Mouse (Mus musculus): ENCODE measurements around the gene Pid1. TPM values are rescaled to one million over a fixed set of nuclear protein-coding genes. Genes with fewer than 3 reads are reported as not detected.

The Pid1 gene
- 145 and 171 TPM in 2 replicates for polyA plus RNA-seq (2015; fragmentation: Nextera tagmentation; extraction: Ambion mirVana)

- WGBS, result 91% methylated on average over 8 of the region's 8 CpGs
- ATAC-seq (ENCODE audit: low FRiP score), result no peak
These were observed at the start of gene Pid1 for GRCm38 (mm10) chr1:84363967-84364366. TSS of gene Pid1 (minus strand) at chr1:84364180.

GRCm38 (mm10) chr1:84409514-84409913 is 45.5 kb upstream of the Pid1 start:
- no peak for ATAC-seq (ENCODE audit: low FRiP score)
- H3K4me2 ChIP-seq, result no peak overlapping the region
- no peaks in the 10 kb centered on the region for H3K9me3 ChIP-seq
- H3K4me1 ChIP-seq (replicated peaks), result peaks cover 3% of the 10 kb centered on the region; the same call in 1 of the 2 replicates
- 85% methylated on average over 2 of the region's 2 CpGs for WGBS
- H3K36me3 ChIP-seq, result peaks cover 34% of the 10 kb centered on the region
- no peak overlapping the region for H3K4me3 ChIP-seq
- no peaks in the 10 kb centered on the region for H3K27me3 ChIP-seq
- H3K9ac ChIP-seq, result no peak overlapping the region
- H3K27ac ChIP-seq, result no peak overlapping the region

More at GRCm38 (mm10) chr1:84363967-84364366, at the start of gene Pid1:
- no peak within 1 kb of the TSS for H3K4me2 ChIP-seq
- no peaks in the 10 kb centered on the region; the same call in 1 of the 2 replicates for H3K36me3 ChIP-seq
- no peak within 1 kb of the TSS for H3K9ac ChIP-seq
- H3K27ac ChIP-seq, result no peak within 1 kb of the TSS
- no peak within 1 kb of the TSS for H3K4me3 ChIP-seq
- H3K4me1 ChIP-seq (replicated peaks), result 0 out of 2 replicates have a peak, but pooled peaks cover 2% of the 10 kb centered on the region
- H3K9me3 ChIP-seq, result no peaks in the 10 kb centered on the region
- H3K27me3 ChIP-seq, result no peaks in the 10 kb centered on the region

GRCm38 (mm10) chr1:84408873-84409272 is 44.9 kb upstream of the Pid1 start:
- Histone ChIP-seq H3K27me3 (no peaks in the 10 kb centered on the region), H3K4me2 (no peak overlapping the region), H3K4me1 (replicated peaks) (peaks cover 3% of the 10 kb centered on the region; the same call in 1 of the 2 replicates), H3K36me3 (peaks cover 29% of the 10 kb centered on the region), H3K27ac (no peak overlapping the region), H3K9ac (no peak overlapping the region), H3K9me3 (no peaks in the 10 kb centered on the region), H3K4me3 (no peak overlapping the region)
- 88% methylated on average over 2 of the region's 2 CpGs for WGBS
- no peak for ATAC-seq (ENCODE audit: low FRiP score)

- peaks cover 11% of the 10 kb centered on the region for H3K36me3 ChIP-seq
- H3K4me3 ChIP-seq, result no peak overlapping the region
- no peak overlapping the region for H3K9ac ChIP-seq
- H3K4me2 ChIP-seq, result no peak overlapping the region
- no peaks in the 10 kb centered on the region for H3K27me3 ChIP-seq
- 84% methylated on average over 4 of the region's 4 CpGs for WGBS
- H3K27ac ChIP-seq, result no peak overlapping the region
- peaks cover 3% of the 10 kb centered on the region; the same call in 1 of the 2 replicates for H3K4me1 ChIP-seq (replicated peaks)
- H3K9me3 ChIP-seq, result no peaks in the 10 kb centered on the region
- ATAC-seq (ENCODE audit: low FRiP score), result no peak
These were observed 42.9 kb upstream of the Pid1 start for GRCm38 (mm10) chr1:84406891-84407290.

GRCm38 (mm10) chr1:84405551-84406290 is 41.7 kb upstream of the Pid1 start:
- no peak for ATAC-seq (ENCODE audit: low FRiP score)
- no peaks in the 10 kb centered on the region for H3K27me3 ChIP-seq
- H3K4me2 ChIP-seq, result no peak overlapping the region
- WGBS, result 81% methylated on average over 5 of the region's 5 CpGs
- H3K36me3 ChIP-seq, result peaks cover 5% of the 10 kb centered on the region
- no peak overlapping the region for H3K9ac ChIP-seq
- no peak overlapping the region for H3K4me3 ChIP-seq
- peaks cover 3% of the 10 kb centered on the region; the same call in 1 of the 2 replicates for H3K4me1 ChIP-seq (replicated peaks)
- no peak overlapping the region for H3K27ac ChIP-seq
- no peaks in the 10 kb centered on the region for H3K9me3 ChIP-seq

GRCm38 (mm10) chr1:84404880-84405279 is 40.9 kb upstream of the Pid1 start:
- ATAC-seq (ENCODE audit: low FRiP score), result no peak
- WGBS, result 60% methylated on average over 12 of the region's 12 CpGs
- Histone ChIP-seq H3K27ac (no peak overlapping the region), H3K27me3 (no peaks in the 10 kb centered on the region), H3K4me2 (no peak overlapping the region), H3K9me3 (no peaks in the 10 kb centered on the region), H3K4me1 (replicated peaks) (peaks cover 3% of the 10 kb centered on the region; the same call in 1 of the 2 replicates), H3K36me3 (peaks cover 5% of the 10 kb centered on the region), H3K4me3 (no peak overlapping the region), H3K9ac (no peak overlapping the region)

GRCm38 (mm10) chr1:84402154-84402553 is 38.2 kb upstream of the Pid1 start:
- H3K4me3 ChIP-seq, result no peak overlapping the region
- H3K4me1 ChIP-seq (replicated peaks), result peaks cover 3% of the 10 kb centered on the region; the same call in 1 of the 2 replicates
- H3K4me2 ChIP-seq, result no peak overlapping the region
- no peak for ATAC-seq (ENCODE audit: low FRiP score)
- peaks cover 5% of the 10 kb centered on the region for H3K36me3 ChIP-seq
- no peak overlapping the region for H3K27ac ChIP-seq
- 93% methylated on average over 1 of the region's 1 CpGs for WGBS
- no peak overlapping the region for H3K9ac ChIP-seq
- no peaks in the 10 kb centered on the region for H3K27me3 ChIP-seq
- H3K9me3 ChIP-seq, result no peaks in the 10 kb centered on the region

GRCm38 (mm10) chr1:84399671-84400070 is 35.7 kb upstream of the Pid1 start:
- Histone ChIP-seq H3K4me2 (no peak overlapping the region), H3K4me3 (no peak overlapping the region), H3K27ac (no peak overlapping the region), H3K9ac (no peak overlapping the region), H3K4me1 (replicated peaks) (no peaks in the 10 kb centered on the region), H3K36me3 (peaks cover 8% of the 10 kb centered on the region), H3K27me3 (no peaks in the 10 kb centered on the region), H3K9me3 (no peaks in the 10 kb centered on the region)
- WGBS, result 86% methylated on average over 3 of the region's 3 CpGs
- no peak for ATAC-seq (ENCODE audit: low FRiP score)

- Histone ChIP-seq H3K4me3 (no peak overlapping the region), H3K36me3 (peaks cover 13% of the 10 kb centered on the region), H3K4me2 (no peak overlapping the region), H3K9ac (no peak overlapping the region), H3K27ac (no peak overlapping the region), H3K4me1 (replicated peaks) (no peaks in the 10 kb centered on the region), H3K27me3 (no peaks in the 10 kb centered on the region), H3K9me3 (no peaks in the 10 kb centered on the region)
- 92% methylated on average over 4 of the region's 4 CpGs for WGBS
- no peak for ATAC-seq (ENCODE audit: low FRiP score)
These were observed 35.1 kb upstream of the Pid1 start for GRCm38 (mm10) chr1:84399118-84399517.

- Histone ChIP-seq H3K27me3 (no peaks in the 10 kb centered on the region), H3K27ac (no peak overlapping the region), H3K9me3 (no peaks in the 10 kb centered on the region), H3K4me3 (no peak overlapping the region), H3K9ac (no peak overlapping the region), H3K36me3 (peaks cover 16% of the 10 kb centered on the region), H3K4me1 (replicated peaks) (no peaks in the 10 kb centered on the region), H3K4me2 (no peak overlapping the region)
- WGBS, result 77% methylated on average over 3 of the region's 3 CpGs
- ATAC-seq (ENCODE audit: low FRiP score), result no peak
These were observed 32.8 kb upstream of the Pid1 start for GRCm38 (mm10) chr1:84396787-84397186.

GRCm38 (mm10) chr1:84395928-84396327 is 31.9 kb upstream of the Pid1 start:
- Histone ChIP-seq H3K27me3 (no peaks in the 10 kb centered on the region), H3K4me2 (no peak overlapping the region), H3K36me3 (peaks cover 20% of the 10 kb centered on the region), H3K9me3 (no peaks in the 10 kb centered on the region), H3K9ac (no peak overlapping the region), H3K4me1 (replicated peaks) (no peaks in the 10 kb centered on the region), H3K27ac (no peak overlapping the region), H3K4me3 (no peak overlapping the region)
- ATAC-seq (ENCODE audit: low FRiP score), result no peak
- 84% methylated on average over 8 of the region's 8 CpGs for WGBS

GRCm38 (mm10) chr1:84390961-84391360 is 27.0 kb upstream of the Pid1 start:
- Histone ChIP-seq H3K9me3 (no peaks in the 10 kb centered on the region), H3K9ac (no peak overlapping the region), H3K27me3 (no peaks in the 10 kb centered on the region), H3K4me3 (no peak overlapping the region), H3K4me2 (no peak overlapping the region), H3K27ac (no peak overlapping the region), H3K4me1 (replicated peaks) (peaks cover 18% of the 10 kb centered on the region), H3K36me3 (peaks cover 27% of the 10 kb centered on the region)
- 94% methylated on average over 4 of the region's 4 CpGs for WGBS
- ATAC-seq (ENCODE audit: low FRiP score), result no peak

- H3K27me3 ChIP-seq, result no peaks in the 10 kb centered on the region
- WGBS, result 64% methylated on average over 4 of the region's 4 CpGs
- no peak overlapping the region for H3K4me3 ChIP-seq
- ATAC-seq (ENCODE audit: low FRiP score), result peak; percentile 57
- peak overlapping the region; percentile 48; the same call in 1 of the 2 replicates for H3K27ac ChIP-seq
- H3K9ac ChIP-seq, result no peak overlapping the region
- no peaks in the 10 kb centered on the region for H3K9me3 ChIP-seq
- H3K4me2 ChIP-seq, result no peak overlapping the region
- peaks cover 24% of the 10 kb centered on the region for H3K36me3 ChIP-seq
- peaks cover 19% of the 10 kb centered on the region for H3K4me1 ChIP-seq (replicated peaks)
These were observed 23.6 kb upstream of the Pid1 start for GRCm38 (mm10) chr1:84387616-84388015.

Data from hindbrain, embryonic 13.5 days (tissue).